Mouse (Mus musculus): Measurements from ENCODE around the gene Unc5cl. TPM values are rescaled to one million over a fixed set of nuclear protein-coding genes. Genes with fewer than 3 reads are reported as not detected.
A peak's percentile ranks its signal among the peaks of the same experiment; 100 is the strongest.
"Not testable (repeated sequence)": the region's sequence is repeated elsewhere in the genome, so short reads cannot be mapped to it uniquely, and the experiment has no call there.

Gene Unc5cl
- total RNA-seq, 4 experiments from 2014 or later = 0.22 to 0.67 (median 0.31) TPM

GRCm38 (mm10) chr17:48467395-48468231 is 12.9 kb downstream of the Unc5cl start:
- DNase-seq (ENCODE audit: low spot score in 2 of 2) = peak; percentile 50 to 88

GRCm38 (mm10) chr17:48474282-48474681 is 19.6 kb downstream of the Unc5cl start:
- not testable (repeated sequence) for DNase-seq (ENCODE audit: low spot score in 2 of 2)

GRCm38 (mm10) chr17:48475444-48475843 is 20.7 kb downstream of the Unc5cl start:
- DNase-seq (ENCODE audit: low spot score in 2 of 2) = no peak

GRCm38 (mm10) chr17:48479952-48480351 is 25.3 kb downstream of the Unc5cl start:
- DNase-seq (ENCODE audit: low spot score in 2 of 2) = no peak

GRCm38 (mm10) chr17:48483764-48484163 is 29.1 kb downstream of the Unc5cl start:
- DNase-seq (ENCODE audit: low spot score in 2 of 2) = no peak

GRCm38 (mm10) chr17:48484191-48484590 is 29.5 kb downstream of the Unc5cl start:
- no peak for DNase-seq (ENCODE audit: low spot score in 2 of 2)

- DNase-seq (ENCODE audit: low spot score in 2 of 2) = no peak
Measured at GRCm38 (mm10) chr17:48489466-48489865, 34.8 kb downstream of the Unc5cl start.

- no peak for DNase-seq (ENCODE audit: low spot score in 2 of 2)
Measured at GRCm38 (mm10) chr17:48492621-48493020, 37.9 kb downstream of the Unc5cl start.

- no peak for DNase-seq (ENCODE audit: low spot score in 2 of 2)
Measured at GRCm38 (mm10) chr17:48493582-48493981, 38.9 kb downstream of the Unc5cl start.

GRCm38 (mm10) chr17:48493986-48494385 is 39.3 kb downstream of the Unc5cl start:
- no peak for DNase-seq (ENCODE audit: low spot score in 2 of 2)

- no peak for DNase-seq (ENCODE audit: low spot score in 2 of 2)
Measured at GRCm38 (mm10) chr17:48497986-48498385, 43.3 kb downstream of the Unc5cl start.

GRCm38 (mm10) chr17:48500846-48501445 is 46.2 kb downstream of the Unc5cl start:
- DNase-seq (ENCODE audit: low spot score in 2 of 2) = no peak

GRCm38 (mm10) chr17:48505006-48505405 is 50.3 kb downstream of the Unc5cl start:
- DNase-seq (ENCODE audit: low spot score in 2 of 2) = no peak

GRCm38 (mm10) chr17:48506986-48507385 is 52.3 kb downstream of the Unc5cl start:
- DNase-seq (ENCODE audit: low spot score in 2 of 2) = no peak

GRCm38 (mm10) chr17:48509596-48509995 is 54.9 kb downstream of the Unc5cl start:
- no peak for DNase-seq (ENCODE audit: low spot score in 2 of 2)

GRCm38 (mm10) chr17:48512614-48513281 is 58.0 kb downstream of the Unc5cl start:
- DNase-seq (ENCODE audit: low spot score in 2 of 2) = no peak

- DNase-seq (ENCODE audit: low spot score in 2 of 2) = no peak
Measured at GRCm38 (mm10) chr17:48514613-48515012, 59.9 kb downstream of the Unc5cl start.

GRCm38 (mm10) chr17:48519046-48519445 is 64.3 kb downstream of the Unc5cl start:
- no peak for DNase-seq (ENCODE audit: low spot score in 2 of 2)

GRCm38 (mm10) chr17:48520352-48520751 is 65.7 kb downstream of the Unc5cl start:
- no peak for DNase-seq (ENCODE audit: low spot score in 2 of 2)

GRCm38 (mm10) chr17:48523056-48523455 is 68.4 kb downstream of the Unc5cl start:
- no peak for DNase-seq (ENCODE audit: low spot score in 2 of 2)

- no peak for DNase-seq (ENCODE audit: low spot score in 2 of 2)
Measured at GRCm38 (mm10) chr17:48533844-48534705, 79.4 kb downstream of the Unc5cl start.

All from left cerebral cortex, adult 8-10 months (tissue).